Mouse (Mus musculus): Measurements from ENCODE around the gene Rai1. TPM values are rescaled to one million over a fixed set of nuclear protein-coding genes. Genes with fewer than 3 reads are reported as not detected.

Rai1 gene
- total RNA-seq, 1 experiment, result 15.5 TPM

DNA sequence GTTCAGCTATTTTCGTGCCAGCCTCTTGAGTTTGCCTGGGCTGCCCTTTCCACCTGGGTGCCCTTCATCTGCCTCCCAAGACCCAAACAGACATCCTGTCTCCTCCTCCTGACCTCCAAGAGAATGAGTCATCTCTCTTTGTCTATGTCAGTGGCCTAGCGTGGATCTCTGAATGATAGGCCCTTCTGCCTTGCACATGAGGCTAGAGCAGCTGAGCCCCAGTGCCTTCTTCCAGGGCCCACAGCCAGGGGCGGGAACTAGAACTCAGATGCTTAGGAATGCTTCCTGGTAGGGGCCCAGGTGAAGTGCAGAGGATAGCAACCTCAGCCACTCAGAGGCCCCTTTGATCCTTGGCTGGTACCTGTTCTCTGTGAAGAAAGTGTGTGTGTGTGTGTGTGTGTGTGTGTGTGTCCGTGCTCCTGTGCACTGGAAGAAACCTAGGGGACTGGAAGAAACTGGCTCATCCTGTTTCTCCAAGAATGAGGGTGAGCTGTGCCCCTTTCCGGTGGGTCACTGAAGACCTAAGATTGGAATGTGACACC, 3.9 kb downstream of the Rai1 start:
- Histone ChIP-seq H3K4me1 (ENCODE audit: control insufficient read depth in 2 of 2, insufficient read depth in 2 of 2, low read length in 2 of 2, poor library complexity in 1 of 2) (peaks cover 6 to 26% of the 10 kb centered on the region in 2 experiments; a peak in 3 of 4 replicates), H3K4me3 (ENCODE audit: insufficient read depth in 1 of 2, low read depth in 1 of 2, low read length in 2 of 2, poor library complexity in 1 of 2, severe bottlenecking in 1 of 2) (no peak overlapping the region), H3K9me3 (ENCODE audit: control insufficient read depth, insufficient read depth, low read depth, low read length) (no peaks in the 10 kb centered on the region), H3K36me3 (ENCODE audit: control insufficient read depth, insufficient read depth, low read length, poor library complexity, severe bottlenecking) (no peaks in the 10 kb centered on the region), H3K27ac (ENCODE audit: insufficient read depth, low read depth, low read length, poor library complexity, severe bottlenecking) (no peak overlapping the region), H3K9ac (ENCODE audit: insufficient read depth, low read depth, low read length, poor library complexity, severe bottlenecking) (no peak overlapping the region)
- DNase-seq (ENCODE audit: low read depth, low spot score), result no peak
- in situ Hi-C loops (cut with MboI; ENCODE audit: low sequenced_read_pairs in 2 of 2, unreplicated experiment in 2 of 2), result no loop called here
- TF ChIP-seq CHD2 (IDR thresholded peaks at IDR 0.05; ENCODE audit: low read depth, low read length) (no peak), ZC3H11A (IDR thresholded peaks at IDR 0.05; ENCODE audit: borderline replicate concordance, low read depth, low read length) (no peak), MAFK (IDR thresholded peaks at IDR 0.05; ENCODE audit: insufficient read depth, low read depth, low read length) (no peak), ZNF384 (IDR thresholded peaks at IDR 0.05; ENCODE audit: low read depth, low read length) (no peak), HCFC1 (IDR thresholded peaks at IDR 0.05; ENCODE audit: borderline replicate concordance, insufficient read depth, low read length) (no peak)

DNA sequence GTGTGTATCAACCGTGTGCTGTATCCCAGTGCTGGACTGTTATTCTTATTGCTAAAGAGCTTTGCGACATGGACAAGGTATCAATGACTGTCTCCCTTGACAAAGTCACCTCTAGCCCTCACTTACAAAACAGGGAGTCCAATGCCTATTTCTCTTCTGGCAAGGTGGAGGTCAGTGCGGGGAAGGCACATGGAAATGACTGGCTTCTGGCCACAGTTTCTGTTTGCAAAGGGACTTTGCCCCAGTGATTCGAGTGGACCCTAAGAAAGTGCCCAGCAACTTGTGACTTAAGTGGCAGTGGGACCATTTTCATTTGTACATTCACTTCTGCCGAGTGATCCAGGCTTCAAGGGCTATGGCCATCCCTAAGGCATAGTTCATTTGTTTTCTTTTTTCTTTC, 5.6 kb downstream of the Rai1 start:
- H3K36me3 ChIP-seq (ENCODE audit: control insufficient read depth, insufficient read depth, low read length, poor library complexity, severe bottlenecking), result no peaks in the 10 kb centered on the region
- no peak for TF ChIP-seq MAFK (IDR thresholded peaks at IDR 0.05; ENCODE audit: insufficient read depth, low read depth, low read length)
- no peak for TF ChIP-seq HCFC1 (IDR thresholded peaks at IDR 0.05; ENCODE audit: borderline replicate concordance, insufficient read depth, low read length)
- no peak for TF ChIP-seq ZNF384 (IDR thresholded peaks at IDR 0.05; ENCODE audit: low read depth, low read length)
- TF ChIP-seq CHD2 (IDR thresholded peaks at IDR 0.05; ENCODE audit: low read depth, low read length), result no peak
- TF ChIP-seq ZC3H11A (IDR thresholded peaks at IDR 0.05; ENCODE audit: borderline replicate concordance, low read depth, low read length), result no peak
- H3K27ac ChIP-seq (ENCODE audit: insufficient read depth, low read depth, low read length, poor library complexity, severe bottlenecking), result no peak overlapping the region
- no peaks in the 10 kb centered on the region for H3K9me3 ChIP-seq (ENCODE audit: control insufficient read depth, insufficient read depth, low read depth, low read length)
- H3K4me3 ChIP-seq (ENCODE audit: insufficient read depth in 1 of 2, low read depth in 1 of 2, low read length in 2 of 2, poor library complexity in 1 of 2, severe bottlenecking in 1 of 2), result no peak overlapping the region
- no peak for DNase-seq (ENCODE audit: low read depth, low spot score)
- in situ Hi-C loops (cut with MboI; ENCODE audit: low sequenced_read_pairs in 2 of 2, unreplicated experiment in 2 of 2), result no loop called here
- no peak overlapping the region for H3K9ac ChIP-seq (ENCODE audit: insufficient read depth, low read depth, low read length, poor library complexity, severe bottlenecking)
- H3K4me1 ChIP-seq (ENCODE audit: control insufficient read depth in 2 of 2, insufficient read depth in 2 of 2, low read length in 2 of 2, poor library complexity in 1 of 2), result peaks cover 6 to 30% of the 10 kb centered on the region in 2 experiments; a peak in 3 of 4 replicates

DNA sequence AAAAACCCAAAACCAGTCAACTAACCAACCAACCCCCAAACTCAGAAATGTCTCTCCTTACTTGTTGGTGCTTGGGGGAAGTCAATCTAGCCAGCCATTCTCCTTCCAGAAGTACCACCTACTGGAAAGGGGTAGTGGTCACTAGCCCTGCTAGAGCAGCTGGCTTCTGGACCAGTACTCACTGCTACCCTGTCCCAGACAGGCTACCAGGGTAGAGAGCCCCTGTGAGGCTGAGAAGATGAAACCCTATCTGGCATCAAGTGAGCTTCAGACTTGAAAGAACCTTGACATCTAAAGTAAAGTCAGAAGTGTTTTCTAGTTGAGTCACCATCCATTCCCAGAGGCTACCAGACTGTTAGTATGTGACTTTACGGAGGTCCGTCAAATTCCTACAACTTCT, 6.8 kb downstream of the Rai1 start:
- Histone ChIP-seq H3K4me1 (ENCODE audit: control insufficient read depth in 2 of 2, insufficient read depth in 2 of 2, low read length in 2 of 2, poor library complexity in 1 of 2) (peaks cover 6 to 30% of the 10 kb centered on the region in 2 experiments; a peak in 3 of 4 replicates), H3K27ac (ENCODE audit: insufficient read depth, low read depth, low read length, poor library complexity, severe bottlenecking) (no peak overlapping the region), H3K36me3 (ENCODE audit: control insufficient read depth, insufficient read depth, low read length, poor library complexity, severe bottlenecking) (no peaks in the 10 kb centered on the region), H3K4me3 (ENCODE audit: insufficient read depth in 1 of 2, low read depth in 1 of 2, low read length in 2 of 2, poor library complexity in 1 of 2, severe bottlenecking in 1 of 2) (no peak overlapping the region), H3K9ac (ENCODE audit: insufficient read depth, low read depth, low read length, poor library complexity, severe bottlenecking) (no peak overlapping the region), H3K9me3 (ENCODE audit: control insufficient read depth, insufficient read depth, low read depth, low read length) (no peaks in the 10 kb centered on the region)
- no peak for TF ChIP-seq ZC3H11A (IDR thresholded peaks at IDR 0.05; ENCODE audit: borderline replicate concordance, low read depth, low read length)
- TF ChIP-seq ZNF384 (IDR thresholded peaks at IDR 0.05; ENCODE audit: low read depth, low read length), result no peak
- TF ChIP-seq HCFC1 (IDR thresholded peaks at IDR 0.05; ENCODE audit: borderline replicate concordance, insufficient read depth, low read length), result no peak
- TF ChIP-seq MAFK (IDR thresholded peaks at IDR 0.05; ENCODE audit: insufficient read depth, low read depth, low read length), result no peak
- TF ChIP-seq CHD2 (IDR thresholded peaks at IDR 0.05; ENCODE audit: low read depth, low read length), result no peak
- no peak for DNase-seq (ENCODE audit: low read depth, low spot score)
- in situ Hi-C loops (cut with MboI; ENCODE audit: low sequenced_read_pairs in 2 of 2, unreplicated experiment in 2 of 2), result no loop called here

DNA sequence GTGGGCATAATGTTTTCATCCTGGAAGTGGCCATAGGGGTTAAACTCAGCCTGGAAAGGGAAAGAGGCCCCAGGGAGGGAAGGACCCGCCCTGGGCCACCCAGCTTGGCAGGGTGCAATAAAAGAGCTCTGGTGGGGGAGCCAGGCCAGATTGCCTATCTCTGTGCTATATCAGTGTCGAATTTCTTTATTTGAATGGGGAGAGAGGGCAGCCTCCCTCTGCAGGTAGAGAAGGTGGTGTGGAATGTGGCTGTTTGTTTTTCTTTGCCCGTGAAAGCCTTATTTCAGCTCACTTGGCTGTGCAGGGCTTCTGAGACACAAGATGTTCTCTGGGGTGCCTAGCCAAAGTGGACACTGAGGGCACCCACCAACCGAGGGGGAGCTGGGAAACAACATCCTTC, 8.8 kb downstream of the Rai1 start:
- Histone ChIP-seq H3K27ac (ENCODE audit: insufficient read depth, low read depth, low read length, poor library complexity, severe bottlenecking) (peak overlapping the region; percentile 87), H3K9me3 (ENCODE audit: control insufficient read depth, insufficient read depth, low read depth, low read length) (no peaks in the 10 kb centered on the region), H3K4me1 (ENCODE audit: control insufficient read depth in 2 of 2, insufficient read depth in 2 of 2, low read length in 2 of 2, poor library complexity in 1 of 2) (peaks cover 2 to 17% of the 10 kb centered on the region in 2 experiments; a peak in 3 of 4 replicates), H3K4me3 (ENCODE audit: insufficient read depth in 1 of 2, low read depth in 1 of 2, low read length in 2 of 2, poor library complexity in 1 of 2, severe bottlenecking in 1 of 2) (peak overlapping the region; percentile 71 to 76), H3K36me3 (ENCODE audit: control insufficient read depth, insufficient read depth, low read length, poor library complexity, severe bottlenecking) (no peaks in the 10 kb centered on the region), H3K9ac (ENCODE audit: insufficient read depth, low read depth, low read length, poor library complexity, severe bottlenecking) (peak overlapping the region; percentile 80)
- DNase-seq (ENCODE audit: low read depth, low spot score), result no peak
- in situ Hi-C loops (cut with MboI; ENCODE audit: low sequenced_read_pairs in 2 of 2, unreplicated experiment in 2 of 2), result no loop called here
- no peak for TF ChIP-seq ZC3H11A (IDR thresholded peaks at IDR 0.05; ENCODE audit: borderline replicate concordance, low read depth, low read length)
- no peak for TF ChIP-seq ZNF384 (IDR thresholded peaks at IDR 0.05; ENCODE audit: low read depth, low read length)
- no peak for TF ChIP-seq MAFK (IDR thresholded peaks at IDR 0.05; ENCODE audit: insufficient read depth, low read depth, low read length)
- TF ChIP-seq CHD2 (IDR thresholded peaks at IDR 0.05; ENCODE audit: low read depth, low read length), result no peak
- no peak for TF ChIP-seq HCFC1 (IDR thresholded peaks at IDR 0.05; ENCODE audit: borderline replicate concordance, insufficient read depth, low read length)

Data from ES-E14 (cell line).